In genomic region chr12:115222671-115223070, GRCm38 (mm10) we compare ENCODE assay signal across 18 mouse cellular contexts.
"Had no signal": no experiment of that assay in that cellular context is flagged by ENCODE, and none has a peak within 500 bp of the region (broad histone marks: within the 10 kb centered on the region; RNA-seq: fewer than 3 reads in every experiment).

No protein-coding gene starts in this region.

- H3K9me3 ChIP-seq: liver, embryonic 15.5 days; megakaryocyte, embryonic 14.5 days; stomach, embryonic 15.5 days had no signal

- H3K27me3 ChIP-seq: liver, embryonic 13.5 days; liver, embryonic 15.5 days; lung, embryonic 15.5 days; megakaryocyte, embryonic 14.5 days; midbrain, embryonic 13.5 days; midbrain, embryonic 15.5 days; neural tube, embryonic 12.5 days; stomach, embryonic 15.5 days had no signal

- H3K4me2 ChIP-seq: liver, embryonic 11.5 days; liver, embryonic 13.5 days; liver, embryonic 15.5 days; lung, embryonic 15.5 days; midbrain, embryonic 11.5 days; midbrain, embryonic 13.5 days; midbrain, embryonic 15.5 days; neural tube, embryonic 12.5 days; stomach, embryonic 15.5 days had no signal

- H3K4me1 ChIP-seq: liver, embryonic 13.5 days; liver, embryonic 15.5 days; lung, embryonic 15.5 days; megakaryocyte, embryonic 14.5 days; midbrain, embryonic 13.5 days; midbrain, embryonic 15.5 days; neural tube, embryonic 12.5 days; stomach, embryonic 15.5 days had no signal

- DNase-seq: liver, embryonic 13.5 days; liver, postnatal 0 days; lung, adult 2 months; lung, postnatal 14 days; lung, postnatal 36 days; right cerebral cortex, postnatal 14 days had no signal

- H3K36me3 ChIP-seq: liver, embryonic 13.5 days; liver, embryonic 15.5 days; lung, embryonic 15.5 days; midbrain, embryonic 13.5 days; midbrain, embryonic 15.5 days; neural tube, embryonic 12.5 days; stomach, embryonic 15.5 days had no signal

- H3K9ac ChIP-seq: liver, embryonic 13.5 days; liver, embryonic 15.5 days; liver, postnatal 0 days; lung, embryonic 15.5 days; midbrain, embryonic 13.5 days; midbrain, embryonic 15.5 days; neural tube, embryonic 12.5 days; stomach, embryonic 15.5 days had no signal

- H3K4me3 ChIP-seq: liver, embryonic 13.5 days; liver, embryonic 15.5 days; lung, embryonic 15.5 days; megakaryocyte, embryonic 14.5 days; midbrain, embryonic 13.5 days; midbrain, embryonic 15.5 days; neural tube, embryonic 12.5 days; stomach, embryonic 15.5 days had no signal

- H3K27ac ChIP-seq: liver, embryonic 13.5 days; liver, embryonic 15.5 days; lung, embryonic 15.5 days; macrophage; midbrain, embryonic 13.5 days; midbrain, embryonic 15.5 days; neural tube, embryonic 12.5 days; stomach, embryonic 15.5 days; stomach, postnatal 0 days had no signal

- ATAC-seq: liver, postnatal 0 days; lung, postnatal 0 days; midbrain, embryonic 13.5 days; midbrain, embryonic 15.5 days had no signal
